Mouse (Mus musculus) adrenal gland, adult 18-20 months (tissue): ENCODE data around the gene Wdr37. TPM values are rescaled to one million over a fixed set of nuclear protein-coding genes. Genes with fewer than 3 reads are reported as not detected.
"Not testable (repeated sequence)": the region's sequence is repeated elsewhere in the genome, so short reads cannot be mapped to it uniquely, and the experiment has no call there.

Source experiments
- DNase-seq, 2 experiments: peaks; one replicate each; pipeline ENCODE4 v3.0.0; 2021 to 2022; ENCODE audit warnings: low spot score in 2 of 2
- total RNA-seq, 2 experiments: library from RNA; stranded (reverse); gene quantifications; 1 replicate in 1 of 2; 2 replicates in 1 of 2; pipeline ENCODE4 v1.2.3; 2021

The Wdr37 gene
- total RNA-seq, 2 experiments from 2014 or later = 31.3 to 41.3 TPM

DNA sequence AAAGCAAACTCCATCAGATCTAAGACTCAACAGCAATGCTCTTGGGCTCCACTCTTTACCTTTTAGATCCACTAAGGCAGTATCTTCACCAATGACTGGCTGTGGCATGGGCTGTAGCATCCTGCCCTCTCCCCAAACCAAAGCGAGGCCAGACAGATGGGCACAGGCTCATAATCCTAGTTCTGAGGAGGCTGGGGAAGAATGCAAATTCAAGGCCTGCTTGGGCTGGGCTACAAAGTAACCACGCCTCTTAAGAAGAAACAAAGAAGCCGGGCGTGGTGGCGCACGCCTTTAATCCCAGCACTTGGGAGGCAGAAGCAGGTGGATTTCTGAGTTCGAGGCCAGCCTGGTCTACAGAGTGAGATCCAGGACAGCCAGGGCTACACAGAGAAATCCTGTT, 29.9 kb downstream of the Wdr37 start:
- not testable (repeated sequence) for DNase-seq

DNA sequence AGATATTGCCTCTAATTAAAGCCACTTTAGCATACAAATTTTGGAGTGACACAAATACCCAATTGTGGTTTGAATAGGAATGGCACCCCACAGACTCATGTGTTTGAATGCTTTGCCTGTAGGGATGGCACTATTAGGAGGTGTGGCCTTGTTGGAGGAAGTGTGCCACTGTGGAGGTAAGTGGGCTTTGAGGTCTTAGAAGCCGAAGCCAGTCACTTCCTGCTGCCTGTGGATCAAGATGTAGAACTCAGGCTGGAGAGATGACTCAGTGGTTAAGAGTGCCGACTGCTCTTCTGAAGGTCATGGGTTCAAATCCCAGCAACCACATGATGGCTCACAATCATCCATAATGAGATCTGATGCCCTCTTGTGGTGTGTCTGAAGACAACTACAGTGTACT, 30.8 kb downstream of the Wdr37 start:
- no peak for DNase-seq

DNA sequence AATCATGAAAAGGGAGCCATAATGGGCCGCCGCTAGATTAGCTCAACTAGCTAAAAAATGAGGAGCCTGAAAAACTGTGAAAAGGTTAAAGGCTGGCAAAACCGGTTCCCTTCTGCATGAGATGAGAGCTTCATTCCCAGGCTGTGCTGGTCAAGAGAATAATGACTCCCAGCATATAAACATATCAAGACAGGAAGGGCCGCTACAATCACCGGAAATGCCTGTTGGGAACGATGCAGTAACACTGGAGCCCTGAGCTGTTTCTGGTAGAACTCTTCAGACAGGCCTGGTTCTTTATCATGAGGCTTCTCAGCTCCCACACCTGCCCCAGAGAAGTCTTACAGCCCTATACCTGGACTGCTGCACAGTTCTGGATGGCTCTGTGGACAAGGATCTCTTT, 31.8 kb downstream of the Wdr37 start:
- no peak for DNase-seq

DNA sequence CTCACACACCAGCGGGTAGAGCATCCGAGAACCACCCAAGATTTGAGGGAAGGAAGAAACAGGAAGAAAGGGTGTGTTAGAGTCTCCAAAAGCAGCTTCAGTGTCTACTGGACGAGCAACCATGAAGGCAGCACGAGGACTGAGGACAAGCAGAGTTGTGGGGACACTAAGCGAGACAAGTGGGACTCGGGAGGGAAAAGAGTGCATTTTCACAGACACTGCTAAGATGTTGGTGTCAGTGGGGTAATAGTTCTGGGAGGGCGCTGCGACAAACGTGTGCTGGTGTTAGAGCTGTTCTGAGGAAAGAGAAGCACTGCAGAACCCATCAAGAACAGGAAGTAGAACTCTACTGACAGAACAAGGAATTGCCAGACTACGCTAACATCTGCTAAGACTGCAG, 32.6 kb downstream of the Wdr37 start:
- no peak for DNase-seq

DNA sequence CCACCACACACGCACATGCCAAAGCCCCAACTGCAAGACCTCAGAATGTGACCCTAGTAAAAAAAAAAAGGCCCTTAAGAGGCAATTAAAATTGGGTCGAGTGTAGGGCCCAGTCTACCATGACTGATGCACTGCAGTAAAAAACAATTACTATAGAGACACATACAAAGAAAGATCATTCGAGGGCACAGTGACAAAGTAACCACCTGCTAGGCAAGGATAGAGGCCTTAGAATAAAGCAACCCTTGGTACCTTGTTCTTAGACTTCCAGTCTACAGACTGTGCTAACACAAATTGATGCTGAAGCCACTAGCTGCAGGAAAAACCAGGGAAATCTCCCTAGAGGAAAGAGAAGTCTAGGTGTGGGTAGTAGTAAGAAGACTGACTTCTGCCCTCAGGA, 33.3 kb downstream of the Wdr37 start:
- no peak for DNase-seq

DNA sequence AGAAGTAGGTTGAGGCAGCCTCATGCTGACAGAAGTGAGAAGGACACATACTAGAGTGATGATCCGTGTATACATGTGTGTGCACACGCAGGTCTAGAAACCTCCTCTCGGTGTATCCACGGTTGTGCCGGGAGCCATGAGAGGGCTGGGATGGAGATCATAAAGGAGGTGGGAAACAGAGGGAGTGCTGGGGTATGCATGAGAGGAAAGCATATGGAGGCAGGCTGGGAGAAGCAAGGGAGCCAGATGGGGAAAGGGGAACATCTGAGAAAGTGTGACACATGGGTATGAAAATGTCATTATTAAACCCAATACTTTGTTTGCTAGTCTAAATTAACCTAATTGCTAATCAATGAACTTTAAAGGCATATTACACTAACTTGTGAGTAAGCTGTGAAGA, 37.1 kb downstream of the Wdr37 start:
- no peak for DNase-seq

DNA sequence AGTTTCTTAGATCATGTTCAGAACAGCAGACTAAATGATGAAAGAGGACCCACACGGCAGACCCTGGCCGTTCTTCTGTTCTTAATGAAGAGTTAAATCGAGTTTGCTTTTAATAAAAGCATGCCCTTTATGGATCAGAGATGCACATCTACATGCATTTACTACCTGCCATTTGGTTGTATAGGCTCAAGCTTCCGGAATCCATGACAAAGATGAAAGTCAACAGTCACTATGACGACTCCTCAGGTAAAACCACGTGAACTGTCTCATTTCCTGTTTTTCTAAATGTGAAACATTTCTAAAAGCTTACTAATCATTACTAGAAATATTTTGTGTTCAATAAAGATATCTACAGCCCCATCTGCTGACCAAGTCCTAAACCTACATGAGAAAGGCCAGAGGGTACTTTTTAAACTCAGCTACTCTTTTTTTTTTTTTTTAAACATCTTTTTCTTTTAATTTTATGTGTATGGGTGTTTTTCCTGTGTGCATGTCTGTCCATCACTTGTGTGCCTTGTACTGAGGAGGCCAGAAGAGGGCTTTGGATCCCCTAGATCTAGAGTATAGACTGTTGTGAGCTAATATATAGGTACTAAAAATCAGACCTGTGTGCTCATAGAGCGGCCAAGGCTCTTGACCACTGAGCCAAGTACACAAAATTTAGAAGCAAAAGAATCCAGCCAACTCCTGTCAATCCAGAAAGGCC, 40.0 kb downstream of the Wdr37 start:
- no peak for DNase-seq

DNA sequence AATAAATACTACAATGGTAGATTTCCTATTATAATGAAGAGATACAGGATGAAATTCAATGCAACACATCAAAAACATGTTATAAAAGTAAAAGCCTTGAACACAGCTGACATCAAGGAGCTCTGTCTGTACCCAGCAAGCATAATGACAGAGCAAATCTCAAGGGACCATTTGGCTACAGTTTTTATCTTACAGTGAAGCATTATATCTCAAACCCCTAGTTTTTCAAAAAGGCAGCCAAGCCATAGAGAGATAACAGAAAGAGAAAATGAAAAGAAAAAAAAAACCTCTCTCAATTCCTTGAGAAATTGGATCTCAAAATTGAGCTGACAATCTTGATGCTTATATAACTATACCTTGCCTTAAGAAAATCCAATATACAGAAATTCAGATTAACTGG, 41.0 kb downstream of the Wdr37 start:
- no peak for DNase-seq

DNA sequence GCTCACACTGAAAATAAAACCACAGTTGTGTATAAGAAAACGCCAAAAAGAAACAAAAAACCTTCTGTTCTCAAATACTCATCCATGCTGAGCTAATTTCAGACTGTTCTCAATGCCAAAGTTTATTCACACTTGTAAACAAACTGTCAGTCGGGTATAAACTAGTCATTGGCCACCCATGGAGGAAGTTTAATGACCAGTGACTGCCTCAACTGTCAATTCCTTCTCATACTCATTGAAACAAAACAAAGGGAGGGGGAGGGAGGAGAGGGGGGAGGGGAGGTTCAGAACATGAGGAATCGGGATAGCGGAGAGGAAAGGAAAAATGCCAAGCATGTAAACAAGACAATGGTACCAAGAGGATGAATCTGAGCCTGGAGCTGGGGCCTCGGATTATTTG, 41.9 kb downstream of the Wdr37 start:
- DNase-seq = no peak

DNA sequence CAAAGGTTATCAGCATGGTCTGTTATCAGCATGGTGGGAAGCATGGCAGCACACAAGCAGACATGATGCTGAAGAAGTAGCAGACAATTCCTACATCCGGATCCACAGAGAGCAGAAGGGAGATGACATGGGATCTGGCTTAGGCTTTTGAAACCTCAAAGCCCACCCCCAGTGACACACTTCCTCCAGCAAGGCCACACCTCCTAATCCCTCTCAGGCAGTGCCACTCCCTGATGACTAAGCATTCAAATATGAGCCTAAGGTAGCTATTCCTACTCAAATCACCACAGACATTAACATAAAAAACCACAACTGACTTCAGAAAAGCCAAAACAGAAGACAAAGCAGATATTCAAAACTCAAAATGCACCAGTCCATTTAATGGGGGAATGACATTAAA, 42.8 kb downstream of the Wdr37 start:
- no peak for DNase-seq

DNA sequence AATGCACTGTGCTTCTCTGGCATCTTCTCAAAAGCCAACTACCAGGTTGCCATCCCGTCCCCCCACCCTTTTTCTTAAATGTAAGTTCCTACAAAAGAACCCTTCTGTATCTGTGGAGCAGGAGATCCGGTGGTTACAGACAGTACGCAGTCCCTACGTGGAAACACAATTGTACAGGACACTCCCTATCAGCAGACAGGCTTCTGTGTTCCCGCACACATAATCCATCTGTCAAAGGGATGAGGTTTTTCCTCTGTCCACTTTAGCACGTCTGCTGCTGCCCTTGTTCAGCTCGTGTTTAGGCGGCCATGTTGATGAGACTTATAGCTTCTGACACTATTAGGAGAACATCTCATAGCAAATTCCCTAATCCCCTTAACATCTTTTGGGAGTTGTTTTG, 48.2 kb downstream of the Wdr37 start:
- no peak for DNase-seq

DNA sequence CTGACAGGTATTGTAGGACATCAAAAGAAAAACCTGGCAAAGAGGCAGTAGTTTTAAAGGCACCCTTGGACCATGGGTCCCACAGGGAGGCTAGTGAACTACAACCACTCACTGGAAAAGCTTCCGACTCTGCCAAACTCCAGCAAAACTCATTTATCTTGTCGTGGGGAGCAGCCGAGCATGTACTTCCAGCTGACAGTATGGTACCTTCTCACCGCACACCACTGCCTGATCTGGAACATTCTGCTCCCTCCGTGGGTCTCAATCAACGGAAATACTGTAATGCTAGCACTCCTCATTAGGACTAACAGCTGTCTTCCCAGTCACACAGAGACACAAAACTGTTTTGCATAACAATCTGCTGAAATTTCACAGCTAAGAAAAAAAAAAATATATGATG, 48.6 kb downstream of the Wdr37 start:
- no peak for DNase-seq

DNA sequence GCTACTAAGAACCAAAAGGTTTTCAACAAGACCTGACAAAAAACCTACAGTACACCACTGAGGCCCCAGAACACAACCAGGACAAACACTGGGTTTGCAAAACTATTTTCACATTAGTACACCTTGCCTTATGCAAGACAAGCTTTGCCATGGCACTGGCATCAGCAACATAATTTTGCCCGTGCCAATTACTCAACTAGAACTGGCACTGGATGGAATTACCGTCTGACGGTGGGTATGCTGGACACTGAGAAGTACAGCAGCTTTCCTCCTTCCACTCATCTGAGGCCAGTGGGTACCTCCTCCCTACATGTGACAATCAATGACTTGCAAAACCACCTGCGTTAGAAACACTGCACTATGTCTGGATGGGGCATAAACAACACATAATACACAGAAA, 49.5 kb downstream of the Wdr37 start:
- DNase-seq = no peak

DNA sequence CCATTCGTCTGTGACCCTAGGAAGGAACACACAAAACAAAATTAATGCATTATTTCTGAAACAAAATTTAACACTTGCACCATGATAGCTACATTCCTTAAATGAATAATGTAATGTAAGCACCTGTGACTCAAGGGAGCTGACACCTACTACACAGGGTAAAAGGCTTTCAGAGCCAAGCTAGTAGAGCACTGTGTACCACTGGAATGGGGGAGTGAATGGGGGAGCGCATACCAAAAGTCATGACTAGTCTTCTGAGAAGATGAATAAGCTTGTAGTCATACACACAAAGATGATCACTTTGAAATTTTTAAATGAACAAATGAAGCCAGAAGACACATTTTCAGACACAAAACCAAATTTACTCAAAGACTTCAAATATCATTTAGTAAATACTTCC, 65.8 kb downstream of the Wdr37 start:
- no peak for DNase-seq

DNA sequence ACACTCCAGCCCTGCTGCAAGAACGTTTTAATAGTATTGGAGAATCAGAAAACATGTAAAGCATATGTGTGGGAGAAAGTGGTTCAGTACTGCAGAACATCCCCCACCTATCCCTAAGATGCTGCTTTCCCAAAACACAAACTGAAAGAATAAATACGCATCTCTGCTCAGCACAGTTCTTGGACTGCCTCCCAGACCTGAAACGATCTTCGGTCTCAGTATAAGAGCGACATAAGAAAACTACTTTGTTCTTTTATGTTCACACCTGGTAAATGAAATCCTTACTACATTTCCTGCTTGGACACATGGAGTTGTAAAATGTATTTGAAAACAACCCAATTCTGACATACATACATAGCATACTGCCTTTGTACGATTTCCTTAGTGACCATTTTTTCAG, 71.1 kb downstream of the Wdr37 start:
- no peak for DNase-seq

DNA sequence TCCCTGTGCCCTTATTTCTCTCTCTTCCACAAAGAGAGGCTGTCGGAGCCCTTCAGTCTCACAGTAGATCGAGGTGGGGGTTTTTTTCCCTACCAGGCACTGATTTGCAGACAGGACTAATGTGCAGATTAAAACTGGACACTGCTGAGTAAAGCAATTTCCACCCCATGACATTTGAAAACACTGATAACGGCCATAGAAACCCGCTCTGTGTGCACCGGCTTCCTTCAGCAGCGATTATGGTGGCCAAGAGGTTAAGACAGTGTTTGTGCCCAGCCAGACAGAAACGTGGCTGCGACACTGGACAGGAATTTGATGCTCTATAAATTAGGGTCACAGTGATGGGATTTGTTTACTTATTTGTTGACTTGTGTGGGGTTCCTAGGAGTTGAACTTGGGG, 78.5 kb downstream of the Wdr37 start:
- no peak for DNase-seq

DNA sequence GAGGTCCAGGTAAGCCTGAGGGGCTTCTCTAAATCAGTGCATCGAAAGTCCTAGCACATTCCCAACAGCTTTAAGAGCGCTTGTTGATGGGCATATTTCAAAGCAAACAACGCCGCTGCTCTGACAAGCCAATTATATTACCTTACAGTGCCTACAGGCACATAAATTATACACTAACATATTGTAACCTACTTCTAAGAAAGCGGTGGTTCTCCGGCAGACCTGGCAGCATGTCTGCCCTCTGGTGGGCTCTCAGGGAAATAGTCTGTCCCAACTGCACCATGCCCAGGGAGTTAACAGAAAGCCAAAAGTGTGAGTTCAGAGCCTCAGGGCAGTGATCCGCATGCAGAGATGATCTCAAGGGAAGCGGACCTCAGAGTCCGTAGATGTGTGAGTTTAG, 86.5 kb downstream of the Wdr37 start:
- DNase-seq = peak; percentile 35 to 40

DNA sequence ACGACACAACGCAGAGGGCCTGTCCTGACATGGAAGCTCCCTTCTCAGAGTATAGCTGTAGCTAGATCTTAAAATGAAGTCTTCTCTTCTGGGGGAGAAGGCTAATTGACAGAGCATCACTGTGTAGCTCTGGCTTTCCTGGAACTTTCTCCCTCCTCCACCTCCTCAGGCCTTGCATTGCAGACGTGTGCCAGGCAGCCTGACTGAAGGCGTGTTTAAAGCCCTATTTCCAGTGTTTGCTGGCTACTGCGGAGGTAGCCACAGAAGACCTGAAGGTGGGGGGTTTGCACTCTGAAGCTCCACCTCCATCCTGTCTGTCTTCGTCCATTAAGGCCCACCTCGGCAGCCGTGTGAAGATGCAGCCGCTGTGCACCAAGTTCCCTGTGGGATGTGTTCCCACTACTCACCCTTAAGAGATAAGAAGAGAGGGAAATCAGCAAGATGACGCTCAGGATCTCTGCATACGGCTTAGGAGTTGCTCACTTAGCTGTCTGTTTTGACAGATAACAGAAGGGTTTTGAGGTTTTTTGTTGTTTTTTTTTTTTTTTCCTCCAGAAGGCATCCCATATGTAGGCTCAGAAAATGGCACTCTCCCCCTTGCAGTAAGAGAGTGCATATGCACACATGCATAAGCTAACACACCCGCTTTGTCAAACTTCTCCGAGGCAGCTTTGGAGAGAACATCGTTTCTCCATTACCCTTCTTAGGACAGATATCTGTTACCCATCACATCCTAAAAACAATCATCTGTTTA, 87.2 kb downstream of the Wdr37 start:
- DNase-seq = no peak

DNA sequence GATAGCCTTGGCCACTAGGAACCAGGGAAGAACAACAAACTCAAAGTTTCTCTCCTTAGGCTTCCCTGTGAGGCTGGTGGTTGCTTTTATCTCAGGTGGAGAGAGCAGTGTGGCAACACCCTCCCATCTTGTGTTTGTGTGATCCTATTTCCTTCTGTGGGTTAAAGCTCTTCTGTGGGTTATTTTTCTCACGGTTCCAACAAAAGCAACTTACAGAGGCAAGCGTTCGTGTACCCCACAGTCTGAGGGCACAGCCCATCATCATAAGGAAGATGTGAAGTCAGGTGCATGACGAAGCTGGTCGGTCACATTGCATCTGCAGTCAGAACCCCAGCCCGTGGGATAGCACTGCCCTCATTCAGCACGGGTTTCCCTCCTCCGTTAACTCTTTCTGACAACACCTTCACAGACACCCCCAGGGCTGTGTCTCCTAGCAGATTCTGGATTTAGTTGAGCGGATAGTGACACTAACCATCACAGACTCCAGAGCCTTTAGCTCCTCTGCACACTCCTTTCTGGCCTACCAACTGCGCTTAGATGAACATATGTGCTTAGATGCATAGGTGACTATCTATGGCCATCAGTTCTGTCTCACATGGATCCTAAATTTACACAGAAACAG, 87.9 kb downstream of the Wdr37 start:
- no peak for DNase-seq

DNA sequence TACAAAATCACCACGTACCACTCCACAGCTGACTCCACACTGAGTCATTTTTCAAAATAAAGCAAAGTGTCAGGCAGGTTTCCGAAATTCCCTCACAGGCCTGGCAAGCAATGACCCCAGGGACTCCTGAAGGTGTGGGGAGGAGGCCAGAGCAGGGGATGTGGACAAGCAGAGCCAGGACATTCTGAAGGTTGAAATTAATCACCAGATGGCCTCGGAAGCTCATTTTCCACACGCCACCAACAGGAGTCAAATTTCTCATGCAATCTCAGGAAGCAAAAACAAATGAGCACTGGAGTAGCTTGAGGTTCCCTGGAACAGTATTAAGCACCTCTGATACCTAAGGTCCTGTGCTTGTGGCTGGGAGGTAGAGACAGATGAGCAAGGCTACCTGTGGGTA, 89.1 kb downstream of the Wdr37 start:
- DNase-seq = no peak

DNA sequence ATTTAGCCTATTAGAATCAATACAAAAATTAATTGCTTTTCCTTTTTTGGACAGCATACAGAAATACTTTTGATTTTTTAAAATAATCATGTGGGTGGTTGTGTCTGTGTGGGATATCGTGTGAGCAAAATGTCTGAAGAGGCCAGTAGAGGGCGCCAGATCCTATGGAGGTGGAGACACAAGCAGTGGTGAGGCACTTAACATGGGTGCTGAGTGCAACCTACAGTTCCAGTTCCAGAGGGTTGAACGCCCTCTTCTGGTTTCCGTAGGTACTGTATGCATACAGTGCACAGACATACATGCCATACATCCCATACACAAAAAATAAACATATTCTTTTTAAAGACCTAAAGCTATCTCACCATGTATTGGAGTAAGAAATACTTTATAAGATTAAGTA, 91.3 kb downstream of the Wdr37 start:
- peak; percentile 35 to 51 for DNase-seq

DNA sequence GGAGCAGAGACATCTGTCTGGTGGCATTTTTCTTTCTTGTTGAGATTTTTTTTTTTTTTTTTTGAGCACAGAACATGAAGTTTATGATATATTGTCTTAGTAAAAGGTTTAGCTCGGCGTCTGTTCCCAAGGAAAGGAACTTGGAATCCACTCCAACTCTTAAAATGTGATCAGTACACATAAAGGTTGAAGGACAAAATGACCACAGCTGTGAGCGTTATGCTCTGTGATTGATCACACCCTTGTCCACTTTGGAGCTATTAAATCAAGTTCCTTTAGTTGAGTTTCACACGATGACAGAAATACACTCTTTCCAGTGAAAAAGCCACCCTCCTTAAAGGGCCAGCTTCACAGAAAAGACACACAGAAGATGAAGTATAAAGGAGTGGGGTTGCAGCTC, 101.1 kb downstream of the Wdr37 start:
- no peak for DNase-seq
